Mouse (Mus musculus) left cerebral cortex, adult 2 months (tissue): Measurements from ENCODE around the gene Nxpe2. TPM values are rescaled to one million over a fixed set of nuclear protein-coding genes. Genes with fewer than 3 reads are reported as not detected.
"Not testable (repeated sequence)": the region's sequence is repeated elsewhere in the genome, so short reads cannot be mapped to it uniquely, and the experiment has no call there.

Source experiments
- DNase-seq, 2 experiments: peaks; one replicate each; pipeline ENCODE4 v3.0.0; 2021 to 2022; ENCODE audit warnings: low spot score in 2 of 2, mixed read lengths in 1 of 2; ENCODE audit errors: extremely low spot score in 1 of 2
- H3K27ac ChIP-seq: fragments of 200-600 bp; 2 replicates; pipeline ENCODE4 v1.8.1; 2022
- H3K4me3 ChIP-seq: fragments of 200-600 bp; 2 replicates; pipeline ENCODE4 v1.8.1; 2022
- CTCF ChIP-seq: fragments of 200-600 bp; IDR thresholded peaks from 2 replicates; pipeline ENCODE4 v1.8.1; 2022; ENCODE audit warnings: antibody characterized with exemption, mild to moderate bottlenecking, moderate library complexity
- intact Hi-C: fragments of 180-260 bp; cut with DNase I; formaldehyde crosslinking; loops from one replicate; pipeline ENCODE4 v1.15.1; 2025
- total RNA-seq, 2 experiments: library from RNA; stranded (reverse); gene quantifications; 2 replicates each; pipeline ENCODE4 v1.2.3; 2021

The Nxpe2 gene
- total RNA-seq, 2 experiments from 2014 or later, result 0.16 to 0.32 TPM

- TF ChIP-seq CTCF, result no peak
- DNase-seq, result no peak
- Histone ChIP-seq H3K4me3 (no peak overlapping the region), H3K27ac (no peak overlapping the region)
- intact Hi-C loops, result no loop called here
Measured at GRCm38 (mm10) chr9:48345456-48345855, 7.8 kb downstream of the Nxpe2 start.

DNA sequence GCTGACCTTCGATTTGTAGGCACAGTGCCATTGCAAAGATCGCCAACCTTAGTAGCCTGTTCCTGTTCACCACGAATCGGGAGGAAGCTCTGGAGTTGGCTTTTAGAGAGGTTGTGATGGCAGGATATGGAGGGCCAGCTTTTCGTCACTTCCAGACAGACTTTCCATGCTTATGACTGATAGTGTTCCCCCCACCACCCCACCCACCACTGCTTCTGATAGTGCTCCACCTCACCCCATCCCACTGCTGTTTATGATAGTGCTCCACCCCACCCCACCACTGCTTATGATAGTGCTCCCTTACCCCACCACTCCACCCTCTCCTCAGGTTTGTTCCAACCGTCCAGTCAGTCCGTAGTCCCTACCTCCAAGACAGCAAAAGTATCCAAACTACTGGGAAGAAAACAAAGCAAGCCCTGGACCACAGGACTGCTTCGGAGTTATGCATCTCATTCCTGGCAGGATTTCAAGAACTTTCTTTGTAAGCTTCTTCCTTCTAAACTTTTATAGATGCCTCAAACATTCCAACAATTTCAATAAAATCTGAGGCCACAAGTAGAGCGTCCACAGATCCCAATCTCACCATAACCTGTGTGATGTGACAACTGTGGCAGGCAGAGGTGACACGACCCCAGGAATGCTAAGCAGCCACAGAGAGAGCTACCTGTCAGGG is 12.4 kb downstream of the Nxpe2 start:
- DNase-seq, result no peak
- TF ChIP-seq CTCF, result no peak
- Histone ChIP-seq H3K4me3 (no peak overlapping the region), H3K27ac (no peak overlapping the region)
- intact Hi-C loops, result no loop called here

DNA sequence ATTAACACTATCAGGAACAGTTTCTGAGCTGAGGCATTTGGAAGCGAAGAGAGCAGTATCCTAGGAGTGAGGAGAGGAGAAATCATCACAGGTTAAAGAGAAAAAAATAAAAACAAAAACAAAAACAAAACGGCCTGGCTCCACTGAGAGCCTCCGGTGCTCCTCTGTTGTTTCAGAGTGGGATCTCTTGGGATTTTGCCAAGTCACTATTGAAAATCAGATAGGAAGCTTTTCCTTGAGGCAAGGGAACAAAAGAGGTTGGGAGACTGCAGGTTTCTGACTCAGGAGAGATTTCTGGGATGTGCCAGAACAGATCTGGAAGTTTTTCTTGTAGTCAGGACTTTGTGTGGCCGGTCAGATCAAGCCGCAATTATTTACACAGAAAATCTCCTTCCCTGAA is 13.7 kb downstream of the Nxpe2 start:
- intact Hi-C loops, result no loop called here
- DNase-seq, result no peak
- no peak overlapping the region for H3K27ac ChIP-seq
- no peak for TF ChIP-seq CTCF
- no peak overlapping the region for H3K4me3 ChIP-seq

GRCm38 (mm10) chr9:48338783-48339455 is 14.3 kb downstream of the Nxpe2 start:
- no peak for DNase-seq
- no peak overlapping the region for H3K27ac ChIP-seq
- intact Hi-C loops, result no loop called here
- H3K4me3 ChIP-seq, result no peak overlapping the region
- TF ChIP-seq CTCF, result no peak

GRCm38 (mm10) chr9:48329597-48329996 is 23.7 kb downstream of the Nxpe2 start:
- intact Hi-C loops, result no loop called here
- DNase-seq, result no peak
- H3K27ac ChIP-seq, result no peak overlapping the region
- no peak for TF ChIP-seq CTCF
- no peak overlapping the region for H3K4me3 ChIP-seq

GRCm38 (mm10) chr9:48326338-48326737 is 26.9 kb downstream of the Nxpe2 start:
- no peak for TF ChIP-seq CTCF
- Histone ChIP-seq H3K27ac (no peak overlapping the region; the same call in 1 of the 2 replicates), H3K4me3 (no peak overlapping the region)
- DNase-seq, result no peak
- intact Hi-C loops, result no loop called here

GRCm38 (mm10) chr9:48315825-48316224 is 37.4 kb downstream of the Nxpe2 start:
- intact Hi-C loops, result no loop called here
- Histone ChIP-seq H3K4me3 (no peak overlapping the region), H3K27ac (no peak overlapping the region)
- TF ChIP-seq CTCF, result no peak
- DNase-seq, result no peak

GRCm38 (mm10) chr9:48314194-48314593 is 39.1 kb downstream of the Nxpe2 start:
- peak in 1 of 2 experiments; percentile 8 for DNase-seq
- peak overlapping the region; percentile 64 for H3K27ac ChIP-seq
- peak overlapping the region; percentile 19; the same call in 1 of the 2 replicates for H3K4me3 ChIP-seq
- intact Hi-C loops, result loop anchor here (5.0 kb wide), 1 partner anchor 1917 kb away; no protein-coding TSS in a partner anchor
- no peak for TF ChIP-seq CTCF

DNA sequence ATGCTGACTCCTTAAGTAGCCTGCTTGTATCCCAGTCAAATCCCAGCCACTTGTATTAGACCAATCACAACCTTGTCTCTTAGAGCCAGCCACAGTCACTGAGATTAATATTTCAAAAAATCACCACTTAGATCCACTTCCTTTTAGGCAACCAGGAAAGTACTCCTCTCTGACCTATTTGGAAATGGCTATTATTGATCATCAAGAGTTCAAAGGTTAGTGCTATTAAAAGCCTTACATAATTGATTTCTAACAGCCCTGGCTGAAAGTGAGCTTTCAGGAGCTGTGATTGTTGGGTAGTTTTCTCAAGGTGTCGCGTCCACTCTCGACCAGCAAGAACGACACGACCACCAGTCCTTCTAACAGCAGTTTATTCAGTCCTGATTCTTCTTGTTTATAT is 42.0 kb downstream of the Nxpe2 start:
- Histone ChIP-seq H3K27ac (no peak overlapping the region), H3K4me3 (no peak overlapping the region)
- intact Hi-C loops, result loop anchor here (5.0 kb wide), 1 partner anchor 1914 kb away; no protein-coding TSS in a partner anchor
- no peak for TF ChIP-seq CTCF
- no peak for DNase-seq

GRCm38 (mm10) chr9:48303564-48303963 is 49.7 kb downstream of the Nxpe2 start:
- DNase-seq, intact Hi-C loops, H3K4me3 ChIP-seq: not testable (repeated sequence)
- 0 out of 2 replicates have a peak overlapping the region, but pooled peaks have one; percentile 47 for H3K27ac ChIP-seq

- no peak overlapping the region for H3K4me3 ChIP-seq
- intact Hi-C loops, result no loop called here
- no peak overlapping the region for H3K27ac ChIP-seq
- DNase-seq, result no peak
- TF ChIP-seq CTCF, result no peak
Measured at GRCm38 (mm10) chr9:48298983-48299382, 54.3 kb downstream of the Nxpe2 start.

DNA sequence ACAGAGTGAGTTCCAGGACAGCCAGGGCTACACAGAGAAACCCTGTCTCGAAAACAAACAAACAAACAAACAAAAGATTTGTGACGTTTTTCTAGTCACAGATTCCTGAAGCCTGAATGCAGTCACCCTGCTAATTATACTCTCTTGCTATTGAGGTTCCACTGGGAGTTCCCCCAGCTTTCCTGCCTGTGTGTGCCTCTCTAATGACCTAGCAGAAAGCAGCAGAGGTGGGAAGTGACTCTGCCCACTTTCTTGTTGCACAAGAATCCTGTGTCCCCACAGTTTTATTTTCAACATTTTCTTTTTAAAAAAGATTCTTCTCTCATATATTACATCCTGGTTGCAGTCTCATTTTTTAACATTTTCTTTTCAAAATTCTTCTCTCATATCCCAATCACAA is 58.5 kb downstream of the Nxpe2 start:
- TF ChIP-seq CTCF, result no peak
- intact Hi-C loops, result no loop called here
- no peak for DNase-seq
- Histone ChIP-seq H3K4me3 (no peak overlapping the region), H3K27ac (no peak overlapping the region)

DNA sequence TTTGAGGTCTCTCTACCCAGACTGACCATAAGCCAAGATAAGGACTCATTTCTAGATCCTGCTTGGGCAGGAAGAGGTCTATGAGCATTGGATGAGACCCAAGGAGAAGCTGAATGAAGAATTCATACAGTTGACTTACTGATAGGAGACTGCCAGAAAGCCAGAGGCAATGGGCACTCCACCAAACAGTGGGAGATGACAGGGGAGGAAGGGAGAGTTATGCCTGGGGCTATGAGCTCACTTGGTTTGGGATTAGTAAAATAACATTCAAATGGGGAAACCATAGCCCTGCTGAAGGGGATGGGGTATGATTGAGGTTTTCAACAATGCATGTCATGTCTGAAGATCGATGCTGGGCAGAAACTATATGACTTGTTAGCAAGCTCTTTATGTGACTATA is 63.0 kb downstream of the Nxpe2 start:
- no peak overlapping the region for H3K4me3 ChIP-seq
- no peak overlapping the region for H3K27ac ChIP-seq
- intact Hi-C loops, result no loop called here
- TF ChIP-seq CTCF, result no peak
- DNase-seq, result no peak
